Mouse (Mus musculus) 3134 (cell line): ENCODE results near the gene Cmtm6.
A peak's percentile ranks its signal among the peaks of the same experiment; 100 is the strongest.

Experiments
- DNase-seq: peaks from one replicate; pipeline ENCODE4 v3.0.0-alpha.2; 2011; ENCODE audit warnings: low spot score; ENCODE audit not compliant: insufficient read length; ENCODE audit errors: extremely low read depth

Gene Cmtm6

GRCm38 (mm10) chr9:114767507-114767906 lies 36.6 kb downstream of the Cmtm6 start:
- no peak for DNase-seq

GRCm38 (mm10) chr9:114768066-114768465 lies 37.1 kb downstream of the Cmtm6 start:
- no peak for DNase-seq

GRCm38 (mm10) chr9:114770224-114770623 lies 39.3 kb downstream of the Cmtm6 start:
- no peak for DNase-seq

GRCm38 (mm10) chr9:114771565-114771964 lies 40.6 kb downstream of the Cmtm6 start:
- DNase-seq: no peak

- DNase-seq: no peak
Measured at GRCm38 (mm10) chr9:114774629-114775028, 43.7 kb downstream of the Cmtm6 start.

- no peak for DNase-seq
Measured at GRCm38 (mm10) chr9:114775272-114775671, 44.4 kb downstream of the Cmtm6 start.

- no peak for DNase-seq
Measured at GRCm38 (mm10) chr9:114776361-114776760, 45.4 kb downstream of the Cmtm6 start.

GRCm38 (mm10) chr9:114777178-114778046 lies 46.5 kb downstream of the Cmtm6 start:
- DNase-seq: no peak

GRCm38 (mm10) chr9:114778047-114778390 lies 47.1 kb downstream of the Cmtm6 start:
- no peak for DNase-seq

- no peak for DNase-seq
Measured at GRCm38 (mm10) chr9:114778877-114779276, 48.0 kb downstream of the Cmtm6 start.

- DNase-seq: no peak
Measured at GRCm38 (mm10) chr9:114779984-114780745, 49.2 kb downstream of the Cmtm6 start.

- DNase-seq: peak; percentile 77
Measured at GRCm38 (mm10) chr9:114780746-114781525, 50.0 kb downstream of the Cmtm6 start.

- DNase-seq: peak; percentile 91
Measured at GRCm38 (mm10) chr9:114781526-114782212, 50.8 kb downstream of the Cmtm6 start, which contains the start of gene Cmtm7. Gene Cmtm7 (minus strand): TSS chr9:114781856.

- DNase-seq: no peak
Measured at GRCm38 (mm10) chr9:114785432-114786125, 54.7 kb downstream of the Cmtm6 start.

- DNase-seq: no peak
Measured at GRCm38 (mm10) chr9:114787134-114787533, 56.2 kb downstream of the Cmtm6 start.

GRCm38 (mm10) chr9:114787716-114788115 lies 56.8 kb downstream of the Cmtm6 start:
- no peak for DNase-seq

GRCm38 (mm10) chr9:114788697-114789096 lies 57.8 kb downstream of the Cmtm6 start:
- no peak for DNase-seq

- DNase-seq: no peak
Measured at GRCm38 (mm10) chr9:114789557-114789956, 58.6 kb downstream of the Cmtm6 start.

GRCm38 (mm10) chr9:114789989-114790388 lies 59.1 kb downstream of the Cmtm6 start:
- no peak for DNase-seq

GRCm38 (mm10) chr9:114793764-114794295 lies 62.9 kb downstream of the Cmtm6 start:
- DNase-seq: no peak
